Mouse (Mus musculus): ENCODE results near the gene Rbfox3. TPM values are rescaled to one million over a fixed set of nuclear protein-coding genes. Genes with fewer than 3 reads are reported as not detected.

Gene Rbfox3
- total RNA-seq, 4 experiments from 2014 or later, result 229 to 281 (median 270) TPM

- DNase-seq (ENCODE audit: low spot score in 2 of 2), result no peak
Measured at GRCm38 (mm10) chr11:118448385-118448784, 463.0 kb downstream of the Rbfox3 start.

DNA sequence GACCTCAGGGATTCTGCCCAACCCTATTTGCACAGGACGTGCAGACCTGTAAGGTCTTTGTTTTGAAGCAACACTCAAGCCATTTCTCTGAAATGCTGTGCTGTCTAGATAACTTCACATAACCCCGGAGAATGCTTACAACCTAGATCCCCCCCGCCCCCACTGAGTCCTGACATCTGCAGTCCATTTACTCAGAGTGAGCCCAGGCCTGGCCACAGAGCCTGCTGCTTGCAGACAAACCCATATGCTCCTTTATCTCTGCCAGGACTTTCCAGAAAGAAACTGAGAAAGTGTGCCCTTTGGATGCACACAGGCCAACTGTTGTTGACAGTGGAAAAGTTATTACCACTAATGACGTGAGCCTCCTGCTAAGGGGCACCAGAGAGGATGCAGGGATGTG lies 464.1 kb downstream of the Rbfox3 start:
- no peak for DNase-seq (ENCODE audit: low spot score in 2 of 2)

DNA sequence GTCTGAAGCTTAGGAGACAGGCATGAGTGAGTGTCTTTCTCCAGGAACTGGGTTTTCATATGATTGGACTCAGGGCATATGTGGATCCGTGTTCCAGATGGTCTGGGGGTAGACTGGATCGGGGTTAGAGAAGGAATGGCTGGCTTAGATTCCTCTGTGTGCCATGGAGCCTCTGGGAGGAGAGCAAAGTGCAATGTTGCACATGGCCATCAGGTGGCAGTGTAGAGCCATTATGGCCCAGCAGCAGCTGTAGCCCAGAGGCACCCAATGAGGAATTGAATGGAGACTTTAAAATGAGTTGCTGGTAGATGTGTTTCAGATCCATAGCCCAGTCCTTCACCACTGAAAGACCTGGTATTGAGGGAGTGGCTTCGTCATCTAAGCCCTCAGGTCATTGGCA lies 465.6 kb downstream of the Rbfox3 start:
- peak in 1 of 2 experiments; percentile 72 for DNase-seq (ENCODE audit: low spot score in 2 of 2)

- DNase-seq (ENCODE audit: low spot score in 2 of 2), result peak in 1 of 2 experiments; percentile 66
Measured at GRCm38 (mm10) chr11:118443201-118443970, 468.0 kb downstream of the Rbfox3 start.

DNA sequence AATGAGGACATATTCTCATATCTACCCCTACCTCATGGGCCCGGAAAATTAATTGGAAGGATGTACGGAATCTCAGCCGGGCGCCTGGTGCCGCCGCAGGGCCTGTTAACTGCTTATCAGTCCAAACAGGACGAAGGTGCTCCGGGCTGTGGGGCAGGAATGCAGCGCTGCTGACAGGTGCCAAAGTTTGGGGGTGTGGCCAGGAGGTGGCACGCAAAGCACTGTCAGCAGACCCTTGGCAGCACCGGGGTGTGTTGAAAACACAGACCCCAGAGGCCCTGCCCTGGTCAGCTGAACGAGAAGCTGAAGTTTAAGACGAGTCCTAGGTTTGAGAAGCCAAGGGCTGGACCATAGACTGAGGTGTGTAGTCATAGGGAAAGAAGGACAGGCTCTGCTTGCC lies 468.7 kb downstream of the Rbfox3 start:
- no peak for DNase-seq (ENCODE audit: low spot score in 2 of 2)

Small RNAs within 50 kb of the gene (microRNA-seq; reads per million reads assigned to microRNA genes)
- 0 reads per million in 2 experiments for gene Gm25040

Other genes starting within 250 kb of the Rbfox3 start
- not detected for gene Enpp7, start 76.6 kb upstream of the Rbfox3 start, total RNA-seq (2022)
- gene Cbx2, start 111.4 kb upstream of the Rbfox3 start, total RNA-seq (2022), result 1 to 10 TPM; 1.7 to 3.9 (median 2.4) TPM
- 10 to 100 TPM in 2 of 4 experiments, 1 to 10 TPM in 2; 6.9 to 11.9 (median 9.6) TPM for gene Cbx8, start 129.4 kb upstream of the Rbfox3 start, total RNA-seq (2022)
- gene Cbx4, start 174.6 kb upstream of the Rbfox3 start, total RNA-seq (2022), result 10 to 100 TPM; 40.7 to 47.2 (median 44.0) TPM

Data from layer of hippocampus, adult 8-10 months (tissue).